Comparison of ENCODE assay signal across 13 mouse cellular contexts in genomic region chr16:89796566-89796965, GRCm38 (mm10).
DNase-seq lines count a peak whose midpoint lies in the region; ATAC-seq and TF ChIP-seq lines count a peak whose summit lies in the region.
"Had no signal": no experiment of that assay in that cellular context is flagged by ENCODE, and none has a peak within 500 bp of the region (broad histone marks: within the 10 kb centered on the region; RNA-seq: fewer than 3 reads in every experiment).

No protein-coding gene starts in this region.

- no peaks in the 10 kb centered on the region for H3K27me3 ChIP-seq in lung, embryonic 14.5 days (ENCODE audit: insufficient read depth, low read length)
- H3K27me3 ChIP-seq in small intestine, adult 2 months (ENCODE audit: control insufficient read depth, insufficient read depth, low read length) = no peaks in the 10 kb centered on the region
- H3K27me3 ChIP-seq in hindbrain, embryonic 10.5 days (ENCODE audit: insufficient read depth, poor library complexity, severe bottlenecking) = no peaks in the 10 kb centered on the region
- H3K27me3 ChIP-seq: embryonic facial prominence, embryonic 13.5 days; liver, embryonic 15.5 days; midbrain, embryonic 12.5 days had no signal

- WGBS in lung, embryonic 14.5 days = 89% methylated on average over 7 of the region's 7 CpGs
- WGBS in small intestine, adult 2 months = 91% methylated on average over 7 of the region's 7 CpGs
- WGBS in hindbrain, embryonic 10.5 days = 89% methylated on average over 7 of the region's 7 CpGs

- no peak overlapping the region for H3K4me3 ChIP-seq in lung, embryonic 14.5 days (ENCODE audit: low read depth, low read length)
- H3K4me3 ChIP-seq in small intestine, adult 2 months (ENCODE audit: low read depth, low read length) = no peak overlapping the region
- H3K4me3 ChIP-seq in hindbrain, embryonic 10.5 days = no peak overlapping the region
- H3K4me3 ChIP-seq: embryonic facial prominence, embryonic 13.5 days; liver, embryonic 15.5 days; midbrain, embryonic 12.5 days had no signal

- DNase-seq in cerebellum, postnatal 25 days = peak; percentile 38 to 64
- DNase-seq in cerebellum, adult 8-10 months = no peak
- DNase-seq in lung, embryonic 14.5 days = peak; percentile 20
- DNase-seq in lung, postnatal 25 days (ENCODE audit: low spot score) = no peak
- DNase-seq in MN1 (ENCODE audit: low spot score) = peak; percentile 7
- DNase-seq in hindbrain, embryonic 10.5 days (ENCODE audit: low spot score) = no peak
- no peak for DNase-seq in kidney, postnatal 25 days
- DNase-seq: heart, postnatal 10 days; kidney, adult 18-20 months had no signal

- TF ChIP-seq POLR2A in small intestine, adult 2 months (IDR thresholded peaks at IDR 0.05; ENCODE audit: low read depth, low read length) = no peak

- H3K9ac ChIP-seq in lung, embryonic 14.5 days = no peak overlapping the region
- H3K9ac ChIP-seq: embryonic facial prominence, embryonic 13.5 days; liver, embryonic 15.5 days; midbrain, embryonic 12.5 days had no signal

- no peaks in the 10 kb centered on the region for H3K4me1 ChIP-seq in lung, embryonic 14.5 days (ENCODE audit: insufficient read depth)
- no peaks in the 10 kb centered on the region for H3K4me1 ChIP-seq in small intestine, adult 2 months (ENCODE audit: control insufficient read depth, insufficient read depth, insufficient read length, low read length)
- H3K4me1 ChIP-seq in hindbrain, embryonic 10.5 days (replicated peaks) = no peaks in the 10 kb centered on the region
- H3K4me1 ChIP-seq: liver, embryonic 15.5 days; midbrain, embryonic 12.5 days had no signal

- H3K27ac ChIP-seq in lung, embryonic 14.5 days (ENCODE audit: low read depth) = no peak overlapping the region
- H3K27ac ChIP-seq in small intestine, adult 2 months (ENCODE audit: insufficient read depth, low read depth, low read length) = no peak overlapping the region
- H3K27ac ChIP-seq in hindbrain, embryonic 10.5 days = no peak overlapping the region
- H3K27ac ChIP-seq: embryonic facial prominence, embryonic 13.5 days; liver, embryonic 15.5 days; midbrain, embryonic 12.5 days had no signal

- TF ChIP-seq CTCF in lung, embryonic 14.5 days (IDR thresholded peaks at IDR 0.05; ENCODE audit: low read depth) = peak; percentile 48
- peak; percentile 42; the same call in 1 of the 2 replicates for TF ChIP-seq CTCF in small intestine, adult 2 months (IDR thresholded peaks at IDR 0.05; ENCODE audit: extremely low read depth, insufficient read length, insufficient replicate concordance, low read depth, low read length)

- peaks cover 8% of the 10 kb centered on the region; the same call in 1 of the 2 replicates for H3K36me3 ChIP-seq in lung, embryonic 14.5 days (ENCODE audit: insufficient read depth)
- no peaks in the 10 kb centered on the region; the same call in 1 of the 2 replicates for H3K36me3 ChIP-seq in small intestine, adult 2 months (ENCODE audit: control insufficient read depth, insufficient read depth, low read length)
- peaks cover 60% of the 10 kb centered on the region for H3K36me3 ChIP-seq in hindbrain, embryonic 10.5 days
- H3K36me3 ChIP-seq: liver, embryonic 15.5 days had no signal

- no peaks in the 10 kb centered on the region for H3K9me3 ChIP-seq in lung, embryonic 14.5 days (ENCODE audit: low read depth, low read length)
- H3K9me3 ChIP-seq in hindbrain, embryonic 10.5 days = no peaks in the 10 kb centered on the region
- H3K9me3 ChIP-seq: embryonic facial prominence, embryonic 13.5 days; liver, embryonic 15.5 days; midbrain, embryonic 12.5 days had no signal

- no peak overlapping the region for H3K4me2 ChIP-seq in lung, embryonic 14.5 days
- H3K4me2 ChIP-seq: embryonic facial prominence, embryonic 13.5 days; liver, embryonic 15.5 days; midbrain, embryonic 12.5 days had no signal

- ATAC-seq in lung, embryonic 14.5 days (ENCODE audit: insufficient read depth) = no peak

Comparison
In these comparisons a context has a peak if more than half of its experiments do, and no peak if none do; other contexts are left out.
1. DNase-seq: peak in cerebellum, postnatal 25 days (2 of 2), lung, embryonic 14.5 days (single experiment) and MN1 (single experiment); none in cerebellum, adult 8-10 months (single experiment), lung, postnatal 25 days (single experiment), hindbrain, embryonic 10.5 days (single experiment) and kidney, postnatal 25 days (0 of 2).